Mouse (Mus musculus): ENCODE measurements at regions not wholly inside any gene's neighbourhood (a gene's known extent, or its start where the extent isn't known, plus 50 kb on each side); places are given as distances from the start of the nearest gene placed in this dataset.

- no peak for DNase-seq
These were observed 198.5 kb upstream of the Nr2f2 start for GRCm38 (mm10) chr7:70565034-70565433.

GRCm38 (mm10) chr7:70548936-70549450 lies 182.5 kb upstream of the Nr2f2 start:
- DNase-seq: no peak

DNA sequence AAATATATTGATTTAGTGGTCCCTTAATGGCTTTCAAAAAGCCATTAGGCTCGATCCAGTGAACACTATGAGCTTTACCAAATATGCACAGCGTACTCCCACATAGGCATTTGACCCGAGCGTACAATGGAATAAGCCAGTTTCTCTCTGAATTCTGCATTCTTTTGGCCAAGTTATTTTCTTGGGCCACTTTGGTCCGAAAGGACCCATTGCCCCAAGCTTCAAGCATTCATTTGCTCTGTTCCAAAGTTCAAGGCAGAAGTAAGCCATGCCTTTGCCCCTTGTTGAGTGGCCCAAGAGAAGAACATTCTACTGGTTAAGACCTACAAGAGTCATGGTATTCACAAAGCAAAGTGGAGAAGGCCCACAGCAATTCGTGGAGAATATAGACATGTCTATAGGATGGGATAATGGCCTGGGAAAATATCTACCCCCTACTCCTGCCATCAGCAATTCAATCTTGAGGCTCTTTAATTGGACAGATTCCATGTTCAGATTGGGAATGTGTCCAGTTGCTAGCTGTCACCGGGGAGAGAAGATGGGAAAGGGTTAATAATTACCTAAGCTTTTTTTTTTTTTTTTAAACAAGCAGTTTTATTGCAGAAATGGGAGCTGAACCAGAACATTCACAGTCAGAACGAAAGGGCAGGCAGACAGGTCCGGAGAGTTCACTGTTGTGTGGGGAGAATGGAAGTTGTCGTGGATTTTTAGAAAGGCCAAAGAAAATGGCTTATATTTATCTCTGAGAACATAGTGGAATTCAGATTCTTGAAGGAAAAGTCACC lies 175.5 kb upstream of the Nr2f2 start:
- DNase-seq: no peak

DNA sequence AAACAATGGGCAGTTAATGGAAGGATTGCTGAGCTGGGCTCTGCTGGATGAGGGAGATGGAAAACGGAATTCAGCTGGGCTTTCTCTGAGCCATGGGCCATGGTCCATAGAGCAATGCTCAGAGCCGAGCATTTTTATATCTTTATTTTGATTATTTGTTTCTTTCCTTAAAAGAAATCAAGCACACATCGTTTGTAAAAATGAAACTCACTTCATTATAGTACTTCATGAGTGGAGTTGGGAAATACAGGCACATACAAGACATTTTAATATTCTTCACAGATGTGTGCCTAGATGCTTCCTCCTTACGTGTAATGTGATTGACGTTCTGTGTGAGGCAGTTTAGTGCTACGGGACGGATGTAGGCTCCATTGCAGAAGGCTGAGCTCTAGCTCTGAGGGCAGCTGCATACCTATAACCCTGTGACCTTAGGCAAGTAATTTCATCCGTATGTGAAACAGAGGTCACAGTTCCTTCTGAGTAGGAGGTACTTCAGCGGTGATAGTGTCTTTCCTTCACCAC lies 172.6 kb upstream of the Nr2f2 start:
- no peak for DNase-seq

- no peak for DNase-seq
These were observed 169.5 kb upstream of the Nr2f2 start for GRCm38 (mm10) chr7:70536046-70536445.

DNA sequence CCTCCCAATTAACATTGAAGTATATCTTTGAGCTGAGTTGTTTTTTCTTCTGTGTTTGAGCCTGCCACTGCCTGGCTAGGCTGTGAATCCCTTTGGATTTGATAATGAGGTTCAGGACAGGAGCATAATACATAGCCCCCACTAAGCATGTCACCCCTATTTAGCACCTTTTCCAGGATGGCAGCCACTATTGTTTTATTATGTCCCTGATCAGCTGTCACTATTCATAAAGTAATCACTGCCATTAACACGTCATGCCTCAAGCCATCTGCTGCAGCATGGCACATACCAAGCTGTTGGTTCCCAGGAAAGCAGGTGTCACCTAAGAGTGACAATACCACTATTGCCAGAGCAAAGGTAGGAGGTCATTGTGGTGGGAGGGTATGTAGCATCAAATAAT lies 167.0 kb upstream of the Nr2f2 start:
- no peak for DNase-seq

DNA sequence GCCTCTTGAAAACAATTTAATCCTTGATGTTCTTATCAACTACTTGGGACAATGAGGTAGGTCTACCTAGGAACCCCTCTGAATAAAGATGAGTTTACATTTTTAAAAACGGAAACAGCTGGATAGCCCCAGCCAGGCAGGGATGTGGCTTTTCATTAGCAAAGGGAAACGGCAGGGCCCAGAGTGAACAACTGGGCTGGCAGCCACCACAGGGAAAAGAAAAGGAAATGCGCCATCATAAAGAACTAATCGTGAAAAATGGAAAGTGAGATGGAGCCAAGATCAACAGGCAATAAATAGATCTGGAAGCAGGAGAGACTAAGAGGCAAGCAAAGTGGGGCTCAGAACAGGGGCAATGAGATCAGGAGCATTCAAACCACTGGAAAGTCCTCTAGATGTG lies 161.4 kb upstream of the Nr2f2 start:
- DNase-seq: no peak

- no peak for DNase-seq
These were observed 158.8 kb upstream of the Nr2f2 start for GRCm38 (mm10) chr7:70525372-70525771.

DNA sequence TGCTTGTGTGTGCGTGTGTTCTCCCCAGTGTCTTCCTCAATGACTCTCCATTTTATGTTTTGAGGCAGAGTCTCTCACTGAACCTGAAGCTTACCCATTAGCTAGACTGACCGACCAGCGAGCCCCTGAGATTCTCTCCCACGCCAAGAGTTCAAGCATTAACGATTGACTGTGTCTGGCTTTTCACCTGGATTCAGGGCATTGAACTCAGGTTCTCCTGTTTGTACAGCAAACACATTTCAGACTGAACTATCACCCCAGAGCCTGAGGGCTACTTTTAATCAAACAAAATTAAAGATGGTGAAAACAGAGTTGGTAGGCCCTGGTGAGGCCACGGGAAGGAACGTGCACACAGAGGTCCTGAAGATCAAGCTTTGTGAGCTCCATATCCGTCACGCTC lies 158.2 kb upstream of the Nr2f2 start:
- DNase-seq: no peak

GRCm38 (mm10) chr7:70524251-70524650 lies 157.7 kb upstream of the Nr2f2 start:
- no peak for DNase-seq

GRCm38 (mm10) chr7:70516741-70517140 lies 150.2 kb upstream of the Nr2f2 start:
- no peak for DNase-seq

- no peak for DNase-seq
These were observed 148.9 kb upstream of the Nr2f2 start for GRCm38 (mm10) chr7:70515341-70515851.

DNA sequence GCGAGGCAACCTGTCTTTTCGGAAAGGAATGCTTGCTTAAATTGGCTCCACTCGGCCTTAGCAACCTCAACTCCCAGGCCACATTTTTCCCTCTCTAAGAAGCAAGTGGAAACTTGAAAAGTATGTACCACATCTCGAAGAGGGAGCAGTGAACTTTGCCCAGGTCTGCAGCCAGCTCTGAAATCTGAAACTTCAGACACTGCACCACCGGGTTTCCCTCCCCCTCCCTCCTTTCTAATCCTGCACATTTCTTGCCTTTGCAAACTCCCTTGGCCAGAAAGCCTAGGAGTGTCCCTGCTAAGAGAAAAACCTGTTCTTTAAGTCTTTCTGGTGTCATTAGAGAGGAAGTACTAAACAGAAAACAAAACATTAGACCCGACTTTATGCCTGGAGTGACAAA lies 148.1 kb upstream of the Nr2f2 start:
- no peak for DNase-seq

DNA sequence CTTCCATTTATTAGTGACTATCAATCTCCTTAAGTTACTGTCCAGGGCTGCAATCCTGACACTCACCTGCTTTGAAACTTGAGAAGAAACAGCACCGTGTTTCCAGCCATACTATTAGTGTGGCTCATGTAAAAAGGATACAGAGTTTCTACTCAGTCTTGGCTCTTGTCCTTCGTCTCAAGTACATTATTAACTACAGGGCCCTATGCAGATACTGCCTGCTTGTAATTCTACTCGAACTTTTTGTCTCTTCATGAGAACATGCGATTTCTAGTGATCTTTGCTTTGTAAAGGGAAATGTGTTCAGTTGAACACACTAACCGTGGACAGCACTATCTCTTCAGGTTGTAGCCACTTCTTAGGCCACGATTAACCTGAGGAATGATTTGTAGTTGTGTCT lies 145.8 kb upstream of the Nr2f2 start:
- no peak for DNase-seq

GRCm38 (mm10) chr7:70505671-70506181 lies 139.2 kb upstream of the Nr2f2 start:
- DNase-seq: no peak

DNA sequence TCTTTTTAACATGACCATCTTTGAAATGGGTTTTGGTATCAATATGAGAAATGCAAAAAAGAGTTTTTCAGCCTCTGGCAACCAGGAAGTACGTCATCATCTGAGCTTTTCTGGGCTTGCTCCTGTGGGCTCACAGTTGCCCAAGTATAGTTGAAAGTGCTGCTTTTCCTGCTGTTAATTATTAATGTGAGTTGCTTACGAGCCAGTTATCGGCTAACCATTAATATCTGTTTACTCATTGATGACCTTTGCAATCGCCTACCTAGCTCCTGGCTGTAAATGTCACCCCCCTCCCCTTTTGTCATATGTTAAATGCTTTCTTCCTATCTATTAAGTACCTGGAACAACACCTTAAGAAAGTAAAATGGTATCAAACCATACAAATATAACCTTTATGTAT lies 135.3 kb upstream of the Nr2f2 start:
- no peak for DNase-seq

- no peak for DNase-seq
These were observed 130.1 kb upstream of the Nr2f2 start for GRCm38 (mm10) chr7:70496541-70497154.

DNA sequence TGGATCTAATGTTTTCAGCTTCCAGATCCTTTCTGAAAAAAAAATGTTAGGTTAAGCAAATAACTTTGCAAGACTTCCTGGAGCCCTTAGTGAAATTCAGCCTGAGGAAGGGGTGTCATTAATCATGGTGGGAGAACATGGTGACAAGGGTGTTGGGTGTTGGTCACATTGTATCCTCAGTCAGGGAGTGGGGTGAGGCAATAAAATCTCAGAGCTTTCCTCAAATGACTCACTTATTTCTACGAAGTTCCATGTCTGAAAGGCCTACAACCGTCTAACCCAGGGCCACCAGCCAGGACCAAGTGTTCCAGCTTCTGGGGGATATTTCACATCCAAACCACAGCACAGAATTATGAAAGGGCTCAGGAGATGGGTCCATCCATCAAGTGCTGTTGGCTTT lies 117.7 kb upstream of the Nr2f2 start:
- no peak for DNase-seq

- no peak for DNase-seq
These were observed 117.0 kb upstream of the Nr2f2 start for GRCm38 (mm10) chr7:70483536-70483935.

DNA sequence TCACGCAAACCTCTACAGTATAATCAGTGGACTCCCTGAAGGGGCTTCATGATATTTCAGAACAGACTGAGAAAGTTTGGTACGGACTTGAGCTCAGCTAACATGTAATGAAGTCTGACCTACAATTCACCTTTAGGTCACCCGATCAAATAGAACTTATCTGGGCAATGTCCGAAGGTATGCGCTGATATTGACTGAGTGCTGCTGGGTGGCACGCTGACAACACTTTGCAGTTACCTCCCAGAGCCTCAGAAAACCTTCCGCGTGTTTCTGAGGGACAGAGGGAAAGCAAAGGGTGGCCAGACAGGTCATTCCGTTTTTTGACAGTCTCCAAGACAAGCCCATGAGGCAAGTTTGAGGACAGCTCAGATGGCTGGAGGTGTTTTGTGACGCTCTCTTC lies 115.3 kb upstream of the Nr2f2 start:
- DNase-seq: no peak

GRCm38 (mm10) chr7:70472786-70473185 lies 106.3 kb upstream of the Nr2f2 start:
- DNase-seq: no peak

GRCm38 (mm10) chr7:70470557-70470956 lies 104.0 kb upstream of the Nr2f2 start:
- no peak for DNase-seq

DNA sequence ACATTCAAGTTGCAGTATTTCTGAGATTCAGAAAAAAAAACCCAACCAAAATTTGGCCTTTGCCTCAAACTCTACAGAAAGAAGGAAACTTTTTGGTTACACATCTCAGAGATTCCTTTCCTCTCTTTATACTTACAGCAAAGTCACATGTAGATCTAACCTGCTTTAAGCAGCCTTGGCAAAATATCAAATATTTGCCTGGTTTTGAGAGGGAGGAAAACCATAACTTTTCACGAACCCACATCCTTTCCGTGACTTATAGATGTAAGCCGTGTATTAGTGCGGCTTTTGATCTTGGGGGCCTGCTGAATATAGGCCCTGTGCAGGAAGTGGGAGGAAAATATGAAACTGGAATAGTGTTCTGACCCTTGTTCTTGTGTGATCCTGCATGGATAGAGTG lies 95.6 kb upstream of the Nr2f2 start:
- no peak for DNase-seq

- DNase-seq: no peak
These were observed 88.0 kb upstream of the Nr2f2 start for GRCm38 (mm10) chr7:70454525-70454924.
